Mouse (Mus musculus): ENCODE measurements at regions not wholly inside any gene's neighbourhood (a gene's known extent, or its start where the extent isn't known, plus 50 kb on each side); places are given as distances from the start of the nearest gene placed in this dataset.

GRCm38 (mm10) chr6:81749681-81750080 lies 173.8 kb upstream of the Gcfc2 start:
- no peak for TF ChIP-seq USF1 (IDR thresholded peaks at IDR 0.05; ENCODE audit: low read depth)
- TF ChIP-seq CTCF (IDR thresholded peaks at IDR 0.05; ENCODE audit: control insufficient read depth, insufficient read depth, insufficient read length) = no peak
- TF ChIP-seq FOSL1 (IDR thresholded peaks at IDR 0.05; ENCODE audit: insufficient read depth, low read length, poor library complexity, severe bottlenecking) = no peak

All from C2C12 (cell line).